Mouse (Mus musculus) c-Kit-positive CD71-positive TER-119-positive erythroid progenitor cells, embryonic 14.5 days (primary cell): ENCODE results near the gene Tnip1.
"Not testable (repeated sequence)": the region's sequence is repeated elsewhere in the genome, so short reads cannot be mapped to it uniquely, and the experiment has no call there.

ENCODE experiments used
- DNase-seq: peaks from one replicate; pipeline ENCODE4 v3.0.0-alpha.2; 2013; ENCODE audit warnings: low spot score

Gene Tnip1

DNA sequence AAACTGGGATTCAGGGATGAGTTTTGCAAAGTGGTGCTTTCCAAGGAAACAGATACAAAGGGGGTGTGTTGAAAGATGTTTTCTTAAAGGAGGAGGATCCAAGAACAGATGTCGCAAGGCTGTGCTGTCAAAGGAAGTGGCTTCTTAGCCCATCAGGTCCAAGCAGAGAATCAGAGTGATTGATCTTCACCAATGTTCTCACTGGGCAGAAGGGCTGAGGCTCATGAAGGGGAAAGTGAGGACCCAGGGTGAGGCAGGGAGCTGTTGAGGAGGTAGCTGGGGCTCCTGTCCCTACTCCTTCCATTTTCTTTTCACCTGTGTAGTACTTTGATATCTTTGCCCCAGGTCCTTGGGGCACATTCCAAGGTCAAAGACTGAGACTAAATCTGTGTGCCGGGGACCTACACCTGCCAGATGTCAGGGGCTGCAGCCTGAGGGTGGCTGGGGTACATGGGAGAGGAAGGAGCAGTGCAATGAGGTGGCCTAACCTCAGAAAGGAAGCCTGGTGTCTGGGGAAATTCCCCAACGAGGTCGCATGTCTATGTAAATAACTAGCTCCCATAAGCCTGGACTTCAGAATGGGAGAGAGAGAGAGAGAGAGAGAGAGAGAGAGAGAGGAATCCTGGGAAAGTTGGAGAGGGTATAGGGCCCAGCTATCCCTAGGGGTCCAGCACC is 9.5 kb upstream of the Tnip1 start:
- no peak for DNase-seq

DNA sequence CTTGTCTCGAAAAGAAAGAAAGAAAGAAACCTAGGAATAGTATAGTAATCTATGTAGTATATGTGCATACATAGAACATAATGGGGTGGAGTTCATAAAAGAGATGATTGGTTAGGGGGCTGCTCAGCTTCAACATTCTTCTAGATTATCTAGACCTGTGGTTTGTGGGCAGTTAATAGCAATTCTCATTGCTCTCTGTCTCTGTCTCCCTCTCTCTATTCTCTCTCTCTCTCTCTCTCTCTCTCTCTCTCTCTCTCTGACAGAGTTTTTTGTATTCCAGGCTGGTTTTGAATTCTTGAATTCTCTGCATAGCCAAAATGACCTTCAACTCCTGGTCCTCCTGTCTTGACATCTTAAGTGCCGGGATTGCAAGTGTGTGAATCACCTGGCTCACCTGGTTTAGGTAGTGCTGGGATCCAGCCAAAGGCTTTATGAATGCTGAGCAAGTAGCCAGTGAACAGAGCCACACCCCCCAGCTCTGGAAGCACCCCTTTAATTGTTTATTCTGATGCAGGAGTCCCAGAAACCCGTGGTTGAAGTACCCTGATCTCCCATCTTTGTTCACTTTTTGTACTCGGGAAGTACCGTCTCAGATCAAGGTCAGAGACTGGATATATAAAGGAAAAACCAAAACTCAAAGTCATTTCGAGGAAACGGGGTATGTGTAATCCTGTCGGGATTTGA is 8.8 kb upstream of the Tnip1 start:
- no peak for DNase-seq

DNA sequence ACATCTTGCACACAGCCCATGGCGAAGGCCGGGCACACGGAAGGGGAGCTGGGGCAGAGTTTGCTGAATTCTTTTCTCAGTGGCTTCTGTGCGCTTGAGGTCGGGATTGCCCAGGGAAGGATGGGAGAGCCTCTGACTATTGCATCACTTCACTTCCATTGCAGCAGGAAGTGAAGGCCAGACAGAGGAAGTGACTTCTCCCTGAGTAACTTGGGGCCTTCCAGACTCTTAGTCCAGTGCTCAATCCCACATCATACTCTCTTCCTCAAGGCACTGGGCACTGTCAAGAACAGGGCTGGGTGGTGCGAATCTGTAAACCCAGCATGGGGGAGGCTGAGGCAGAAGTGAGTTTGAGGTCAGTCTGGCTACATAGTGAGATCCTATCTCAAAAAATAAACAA is 2.5 kb upstream of the Tnip1 start:
- DNase-seq = no peak

- DNase-seq = no peak
Measured at GRCm38 (mm10) chr11:54961921-54962320, 796 bp downstream of the Tnip1 start.

GRCm38 (mm10) chr11:54961164-54961850 is 1.4 kb downstream of the Tnip1 start:
- no peak for DNase-seq

GRCm38 (mm10) chr11:54960251-54960650 is 2.5 kb downstream of the Tnip1 start:
- DNase-seq = no peak

DNA sequence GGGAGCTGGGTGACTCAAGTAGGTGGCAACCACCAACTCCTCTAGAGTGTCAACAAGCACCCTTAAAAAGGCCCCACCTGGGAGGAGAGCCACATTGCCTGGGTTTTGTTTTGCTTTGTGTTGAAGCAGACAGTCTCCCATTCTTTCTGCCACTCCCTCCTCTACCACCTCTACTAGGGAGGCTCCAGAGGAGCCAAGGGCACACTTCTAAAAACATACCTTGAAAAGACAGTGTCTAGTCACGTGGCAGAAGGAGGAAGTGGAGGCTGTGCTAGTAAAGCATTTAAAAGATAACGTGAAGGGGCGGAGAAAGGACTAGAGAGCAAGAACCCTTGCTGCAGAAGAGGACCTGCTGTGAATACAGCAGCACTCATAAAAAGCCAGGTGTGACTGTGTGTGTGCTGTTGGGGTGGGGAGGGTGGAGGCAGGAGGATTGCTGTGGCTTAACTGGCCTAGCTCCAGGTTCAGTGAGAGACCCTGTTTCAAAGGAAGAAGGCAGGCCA is 4.1 kb downstream of the Tnip1 start:
- peak; percentile 63 for DNase-seq

DNA sequence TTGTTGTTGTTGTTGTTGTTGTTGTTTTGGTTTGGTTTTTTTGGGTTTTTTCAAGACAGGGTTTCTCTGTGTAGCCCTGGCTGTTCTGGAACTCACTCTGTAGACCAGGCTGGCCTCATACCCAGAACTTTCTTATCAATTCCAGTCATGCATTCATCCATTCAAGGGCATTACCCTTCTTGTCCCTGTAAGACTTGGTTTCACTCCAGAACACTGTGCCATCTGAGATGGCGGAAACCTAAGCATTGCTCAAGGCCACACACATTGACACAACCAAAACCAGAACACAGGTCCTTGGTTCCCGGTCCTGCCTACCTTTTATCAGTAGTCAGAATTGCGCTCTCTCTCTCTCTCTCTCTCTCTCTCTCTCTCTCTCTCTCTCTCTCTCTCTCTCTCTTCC is 5.0 kb downstream of the Tnip1 start:
- DNase-seq = peak; percentile 47

DNA sequence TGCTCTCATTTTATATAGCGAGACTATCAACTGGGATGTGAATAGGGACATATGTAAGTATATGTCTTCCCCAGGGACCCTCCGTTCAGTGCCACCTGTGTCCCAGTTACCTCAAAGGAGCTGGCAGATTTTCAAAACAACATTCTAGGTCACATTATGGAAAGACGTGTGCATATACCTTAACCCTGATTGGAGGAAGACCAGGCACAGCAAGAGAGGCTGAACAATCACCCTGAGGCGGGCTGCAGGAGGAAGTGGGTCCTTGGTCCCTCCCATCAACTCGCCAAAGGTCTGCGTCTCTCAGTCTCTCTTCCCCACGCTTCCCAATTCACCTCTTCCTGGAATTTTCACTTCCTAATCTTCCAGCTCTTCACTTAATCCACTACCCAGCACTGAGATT is 5.8 kb downstream of the Tnip1 start:
- DNase-seq = no peak

GRCm38 (mm10) chr11:54955735-54956480 is 6.8 kb downstream of the Tnip1 start:
- DNase-seq = peak; percentile 95

GRCm38 (mm10) chr11:54955400-54955734 is 7.3 kb downstream of the Tnip1 start:
- DNase-seq = not testable (repeated sequence)

DNA sequence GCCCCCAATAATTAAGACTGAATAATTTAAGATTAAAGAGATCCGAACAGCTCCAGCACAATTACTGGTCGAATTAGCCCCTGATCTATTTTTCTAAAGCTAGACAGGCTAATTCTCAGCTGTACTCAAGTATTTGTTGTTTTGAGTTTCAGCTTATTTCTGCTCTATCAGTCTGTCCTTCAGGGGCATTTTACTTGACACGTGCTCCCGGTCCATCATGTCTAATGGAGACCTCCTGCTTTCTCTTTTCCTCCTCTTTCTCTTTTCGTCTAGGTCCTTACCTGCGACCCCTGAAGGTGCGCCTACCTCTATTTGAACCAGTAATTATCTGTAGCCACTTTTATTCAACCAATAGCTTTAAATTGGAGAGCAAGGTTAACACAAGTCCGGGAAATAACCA is 8.0 kb downstream of the Tnip1 start:
- no peak for DNase-seq

GRCm38 (mm10) chr11:54953993-54954446 is 8.7 kb downstream of the Tnip1 start:
- no peak for DNase-seq

- DNase-seq = no peak
Measured at GRCm38 (mm10) chr11:54952651-54953050, 10.1 kb downstream of the Tnip1 start.

GRCm38 (mm10) chr11:54950684-54951083 is 12.0 kb downstream of the Tnip1 start:
- DNase-seq = no peak

- DNase-seq = no peak
Measured at GRCm38 (mm10) chr11:54949717-54950116, 13.0 kb downstream of the Tnip1 start.

- no peak for DNase-seq
Measured at GRCm38 (mm10) chr11:54944702-54945101, 18.0 kb downstream of the Tnip1 start.

DNA sequence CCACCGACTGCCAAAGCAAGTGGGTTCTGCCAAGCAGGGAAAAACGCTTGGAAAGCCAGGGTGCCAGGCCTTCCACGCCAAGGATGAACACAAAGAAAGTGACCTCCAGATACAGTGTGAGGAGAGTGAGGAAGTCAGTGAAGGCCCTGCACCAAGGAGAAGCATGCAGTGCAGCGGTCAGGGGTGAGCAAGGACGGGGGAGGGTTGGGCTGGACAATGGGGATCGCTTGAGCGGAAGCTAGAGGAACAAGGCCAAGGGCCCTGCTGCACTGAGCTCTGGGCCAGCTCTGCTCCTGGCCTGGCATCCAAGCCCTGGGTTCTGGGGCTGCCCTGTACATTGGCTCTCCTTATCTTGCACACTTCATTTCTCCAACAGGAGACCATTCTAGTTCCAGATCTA is 22.7 kb downstream of the Tnip1 start:
- DNase-seq = no peak

DNA sequence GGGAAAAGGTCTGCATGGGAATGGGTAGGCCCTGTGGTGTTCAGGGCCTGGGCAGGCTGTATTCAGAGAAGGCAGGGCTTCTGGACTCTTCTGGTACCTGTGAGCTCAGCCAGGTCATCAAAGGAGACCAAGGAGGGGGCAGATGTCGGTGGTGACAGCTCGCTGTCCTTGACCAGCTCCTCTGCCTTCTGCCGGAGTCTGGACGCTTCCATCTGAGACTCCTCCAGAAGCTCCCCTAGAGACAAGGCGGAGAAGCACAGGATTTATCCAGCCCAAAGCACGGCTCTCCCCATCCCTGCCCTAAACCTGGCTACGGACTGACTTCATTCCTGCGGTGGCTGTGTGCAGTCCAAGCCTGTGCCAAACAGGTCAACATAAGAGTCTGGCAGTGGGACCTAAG is 23.2 kb downstream of the Tnip1 start:
- DNase-seq = no peak

- no peak for DNase-seq
Measured at GRCm38 (mm10) chr11:54936771-54937140, 26.0 kb downstream of the Tnip1 start.

- no peak for DNase-seq
Measured at GRCm38 (mm10) chr11:54936035-54936770, 26.5 kb downstream of the Tnip1 start.

- no peak for DNase-seq
Measured at GRCm38 (mm10) chr11:54934198-54934597, 28.5 kb downstream of the Tnip1 start.
